Mouse (Mus musculus): ENCODE measurements at regions not wholly inside any gene's neighbourhood (a gene's known extent, or its start where the extent isn't known, plus 50 kb on each side); places are given as distances from the start of the nearest gene placed in this dataset.
"Not testable (repeated sequence)": the region's sequence is repeated elsewhere in the genome, so short reads cannot be mapped to it uniquely, and the experiment has no call there.

DNA sequence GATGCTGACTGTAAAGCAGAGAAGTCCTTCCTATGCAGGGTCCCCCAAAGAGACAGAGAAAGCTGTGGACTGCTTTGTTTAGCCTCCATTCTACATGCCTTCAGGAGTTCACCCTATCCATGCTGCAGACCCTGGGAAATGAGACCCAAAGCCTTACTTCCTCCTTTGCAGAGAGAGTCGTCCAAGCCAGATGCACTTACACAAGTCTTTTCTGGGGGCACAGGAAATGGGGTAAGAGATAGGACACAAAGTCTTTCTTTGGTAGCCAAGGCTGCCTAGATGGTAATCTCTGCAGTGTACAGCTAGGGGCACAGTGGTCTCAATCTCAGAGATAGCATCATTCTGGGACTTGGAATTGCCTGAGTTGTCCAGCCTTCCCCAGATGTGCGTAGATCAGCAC is 448.1 kb upstream of the Smim15 start:
- in situ Hi-C loops (cut with MboI, MseI) = no loop called here

DNA sequence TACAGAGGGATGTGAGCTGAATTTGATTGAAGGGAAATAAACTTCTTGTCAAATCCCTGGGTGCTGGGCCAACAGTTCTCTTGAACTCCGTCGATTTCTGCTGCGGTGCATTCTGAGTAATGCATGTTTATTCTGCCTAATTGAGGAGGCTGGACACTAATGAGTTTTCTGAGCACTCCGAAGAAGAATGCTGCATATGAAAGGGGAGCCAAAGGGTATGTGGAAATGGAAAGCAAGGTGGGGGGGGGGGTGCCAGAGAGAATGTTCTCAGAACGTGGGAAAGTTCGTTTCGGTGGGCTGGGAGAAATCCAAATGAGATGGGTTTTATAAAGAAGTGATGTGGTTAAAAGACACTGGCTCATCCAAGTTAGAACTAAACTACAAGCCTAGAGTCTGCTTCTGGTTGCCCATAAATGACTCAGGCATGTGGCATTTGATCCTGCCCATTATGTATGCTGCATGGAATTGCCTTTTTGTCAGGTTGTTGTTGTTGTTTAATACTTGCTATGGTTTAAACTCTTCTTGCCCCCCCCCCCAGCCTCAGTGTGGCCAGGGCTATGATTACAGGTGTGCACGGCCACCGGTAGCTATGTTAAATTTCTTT is 455.7 kb upstream of the Smim15 start:
- in situ Hi-C loops (cut with MboI, MseI) = no loop called here

DNA sequence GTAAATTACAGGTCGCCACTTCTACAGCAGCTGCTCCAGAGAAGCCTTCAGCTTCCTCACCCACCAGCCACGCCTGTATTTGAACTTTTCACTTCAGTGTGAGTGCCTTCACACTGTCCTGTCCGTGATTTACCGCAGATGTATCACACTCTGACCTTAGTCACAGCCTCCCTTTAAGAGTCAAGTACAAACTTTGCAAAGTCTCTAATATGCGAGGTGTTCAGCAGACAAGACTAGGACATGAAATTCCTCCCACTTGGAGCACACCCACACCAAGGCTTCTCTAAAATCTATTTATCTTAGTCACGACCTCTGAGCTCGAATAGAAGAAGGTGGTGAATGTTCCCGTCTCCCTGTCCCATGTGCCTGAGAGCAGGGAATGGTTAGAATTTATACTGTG is 456.6 kb upstream of the Smim15 start:
- in situ Hi-C loops (cut with MboI, MseI) = no loop called here

DNA sequence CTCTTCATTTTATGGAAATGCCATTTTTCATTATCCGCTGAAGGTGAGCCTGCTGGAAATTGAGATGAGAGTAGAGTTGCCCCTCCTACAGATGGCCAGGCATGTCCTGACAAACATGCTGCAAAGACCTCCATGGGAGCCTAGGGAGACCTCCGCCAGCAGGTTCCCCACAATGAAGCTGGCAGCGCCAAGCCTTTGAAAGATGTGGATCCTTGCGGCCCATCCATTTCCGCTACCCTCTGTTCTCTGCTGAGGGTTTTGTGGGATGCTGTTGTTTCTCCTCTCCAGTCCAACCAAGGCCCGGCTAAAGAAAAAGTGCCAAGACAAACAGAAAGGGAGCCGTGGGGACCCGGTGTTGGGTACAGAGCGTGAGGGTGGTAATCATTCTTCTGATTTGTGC is 458.3 kb upstream of the Smim15 start:
- in situ Hi-C loops (cut with MboI, MseI) = no loop called here

DNA sequence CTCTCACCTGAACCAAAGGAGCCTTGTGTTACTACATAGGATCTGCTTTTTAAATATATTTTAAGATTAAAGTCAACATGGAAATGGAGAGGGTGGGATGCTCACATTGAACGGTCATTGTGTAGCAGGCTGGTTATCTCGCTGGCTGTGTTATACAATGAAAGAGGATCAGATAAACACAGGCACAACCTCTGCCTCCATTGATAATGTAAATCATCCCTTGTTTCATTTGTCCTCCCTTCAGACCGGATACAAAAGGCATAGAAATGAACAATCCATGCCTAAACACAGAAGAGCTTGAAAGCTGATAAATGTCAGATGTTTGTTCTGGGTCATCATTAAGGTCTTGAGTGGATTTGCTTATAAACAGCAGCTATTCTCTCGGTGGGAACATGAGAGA is 458.9 kb upstream of the Smim15 start:
- in situ Hi-C loops (cut with MboI, MseI) = no loop called here

DNA sequence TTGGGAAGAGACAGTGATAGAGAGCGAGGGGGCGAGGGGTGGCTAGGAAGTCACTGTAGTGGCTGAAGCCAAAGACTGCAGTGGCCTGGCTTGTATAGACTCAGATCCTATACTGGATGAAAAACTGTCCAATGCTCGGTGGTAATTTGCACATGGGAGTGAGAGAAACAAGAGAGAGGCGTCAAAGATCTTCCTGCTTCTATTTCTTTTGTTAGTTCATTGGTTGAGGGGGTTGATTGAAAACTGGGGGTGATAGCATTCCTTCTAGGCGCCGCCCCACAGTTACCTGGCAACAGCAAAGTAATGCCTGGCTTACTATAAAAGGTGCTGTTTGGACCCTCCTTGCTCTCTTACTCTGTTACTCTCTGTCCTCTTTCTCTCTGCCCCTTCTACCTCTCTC is 465.3 kb upstream of the Smim15 start:
- in situ Hi-C loops (cut with MboI, MseI) = loop anchor here (10.0 kb wide), 1 partner anchor 544 kb away; no protein-coding TSS in a partner anchor

DNA sequence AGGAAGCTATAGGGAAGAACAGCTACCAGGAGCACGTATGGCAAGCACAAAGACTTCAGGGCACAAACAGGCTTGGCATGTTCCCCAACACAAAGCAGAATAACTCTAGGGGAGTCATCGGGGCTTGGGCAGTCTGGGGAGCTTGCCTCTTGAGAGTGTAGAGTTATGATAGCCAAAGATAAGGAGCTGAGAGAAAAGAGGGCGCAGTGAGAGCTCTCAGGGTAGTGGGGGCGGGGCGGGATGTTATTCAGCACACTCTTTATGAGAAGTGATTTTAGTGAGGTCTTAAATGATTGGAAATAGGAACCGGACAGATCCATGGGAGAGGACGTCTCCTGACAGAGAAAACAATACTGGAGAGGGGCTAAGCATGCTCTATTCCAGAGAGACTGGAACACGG is 466.4 kb upstream of the Smim15 start:
- in situ Hi-C loops (cut with MboI, MseI) = loop anchor here (10.0 kb wide), 1 partner anchor 543 kb away; no protein-coding TSS in a partner anchor

DNA sequence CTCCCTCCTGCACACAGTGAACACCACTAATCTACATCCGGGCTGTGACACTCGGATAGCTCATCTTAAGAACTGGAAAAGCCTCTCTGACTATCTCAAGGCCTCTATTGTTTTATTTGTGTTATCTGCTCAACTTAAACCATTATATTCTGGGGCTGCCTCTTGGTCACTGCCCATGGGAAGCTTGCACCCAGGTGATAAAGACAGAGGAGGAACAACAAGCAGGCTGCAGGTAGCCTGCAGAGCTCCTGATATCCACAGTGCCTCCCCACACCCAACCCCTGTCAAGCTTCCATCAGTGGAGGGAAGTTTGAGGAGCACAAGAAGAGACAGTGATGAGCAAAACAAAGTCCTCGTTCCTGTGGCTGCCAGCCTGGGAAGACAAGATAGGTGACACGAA is 467.0 kb upstream of the Smim15 start:
- in situ Hi-C loops (cut with MboI, MseI) = loop anchor here (10.0 kb wide), 1 partner anchor 542 kb away; no protein-coding TSS in a partner anchor

DNA sequence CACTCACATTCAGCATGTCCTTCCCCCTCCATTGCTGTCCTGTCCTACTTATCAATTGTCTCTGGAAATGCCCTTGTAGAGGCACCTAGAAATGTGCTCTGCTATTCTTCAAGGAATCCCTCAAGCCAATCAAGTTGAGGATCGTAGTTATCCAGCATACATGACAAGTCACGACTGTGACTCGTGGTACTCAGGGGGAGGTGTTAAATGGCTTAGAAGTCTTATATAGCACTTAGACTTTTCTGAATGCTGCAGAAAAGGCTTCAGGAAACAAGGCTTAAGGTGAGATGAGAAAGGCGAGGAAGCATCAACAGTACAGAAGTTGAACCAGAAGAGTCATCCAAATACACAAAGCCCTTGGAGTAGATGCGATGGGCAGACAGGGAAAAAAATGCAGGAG is 467.5 kb upstream of the Smim15 start:
- in situ Hi-C loops (cut with MboI, MseI) = loop anchor here (10.0 kb wide), 1 partner anchor 542 kb away; no protein-coding TSS in a partner anchor

DNA sequence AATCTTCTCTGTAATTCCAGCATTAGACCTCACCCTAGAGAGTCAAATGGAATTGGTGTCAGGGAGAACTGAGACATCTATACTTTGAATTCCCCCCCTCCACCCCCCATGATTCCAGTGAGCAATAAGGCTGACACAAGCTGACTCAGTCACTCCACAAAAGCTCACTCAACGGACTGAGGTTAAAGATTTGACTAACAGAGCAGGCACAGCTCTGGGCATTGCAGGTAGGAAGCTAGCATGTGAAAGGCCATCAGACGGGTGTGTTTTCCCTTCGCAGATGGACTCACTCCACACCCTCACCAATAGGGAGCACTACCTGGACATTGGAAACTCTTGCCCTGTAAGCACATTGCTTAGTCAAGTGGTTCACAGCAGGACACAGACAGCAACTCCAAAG is 469.2 kb upstream of the Smim15 start:
- in situ Hi-C loops (cut with MboI, MseI) = loop anchor here (10.0 kb wide), 1 partner anchor 540 kb away; no protein-coding TSS in a partner anchor

DNA sequence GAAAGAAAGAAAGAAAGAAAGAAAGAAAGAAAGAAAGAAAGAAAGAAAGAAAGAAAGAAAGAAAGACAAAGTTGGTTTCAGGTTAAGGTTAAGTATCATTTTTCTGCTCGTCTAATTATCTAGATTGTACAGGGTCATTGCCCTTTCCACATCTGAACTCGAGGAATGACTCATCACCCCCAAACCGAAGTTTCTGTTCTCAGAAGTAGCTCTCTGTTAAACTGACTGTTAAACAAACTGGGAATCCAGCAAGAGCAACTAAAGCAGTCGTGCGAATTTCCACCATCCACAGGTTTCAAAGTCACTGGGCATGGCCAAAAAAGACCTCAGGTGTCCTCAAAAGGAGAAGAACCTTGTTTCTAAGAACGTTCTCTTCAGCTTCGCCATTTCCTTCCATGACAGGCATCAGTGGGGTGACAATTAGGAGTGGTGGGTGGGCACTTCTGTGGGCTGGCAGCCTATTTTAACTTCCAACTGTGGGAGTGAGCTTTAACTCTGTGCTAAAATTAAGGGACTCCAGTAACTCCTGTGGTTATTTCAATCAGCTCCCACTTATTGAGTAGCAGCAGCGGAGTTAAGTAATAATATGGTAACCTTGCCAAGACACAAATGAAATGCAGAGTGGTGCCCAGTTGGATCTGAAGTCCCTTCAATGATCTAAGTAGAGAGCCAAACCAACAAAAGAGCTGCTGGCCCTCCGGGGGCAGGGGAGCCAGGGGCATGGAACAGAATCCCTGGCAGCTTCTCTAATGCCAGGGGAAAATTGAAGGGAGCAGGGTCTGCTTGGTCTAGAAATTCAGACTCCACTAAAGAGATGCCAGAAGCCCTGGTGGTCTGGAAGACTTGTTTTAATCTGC is 470.5 kb upstream of the Smim15 start:
- in situ Hi-C loops (cut with MboI, MseI) = loop anchor here (10.0 kb wide), 1 partner anchor 539 kb away; no protein-coding TSS in a partner anchor

DNA sequence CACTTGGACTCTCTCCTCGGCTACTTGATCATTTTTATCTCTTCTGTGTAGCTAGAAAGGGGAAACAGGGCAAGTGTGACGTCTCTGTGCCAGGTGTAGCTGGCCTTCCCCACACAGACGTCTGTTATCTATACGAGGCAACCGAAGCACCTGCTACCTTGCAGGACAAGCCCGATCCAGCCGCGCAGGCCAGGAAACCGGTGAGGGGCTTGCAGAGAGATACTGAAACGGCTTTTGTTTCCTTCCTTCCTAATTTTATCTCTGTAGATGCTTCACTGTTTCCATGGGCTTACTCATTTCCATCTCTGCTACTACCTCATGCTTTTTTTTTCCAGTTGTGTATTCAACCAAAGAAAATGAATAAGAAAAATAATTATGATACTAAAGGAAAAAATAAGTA is 472.7 kb upstream of the Smim15 start:
- in situ Hi-C loops (cut with MboI, MseI) = loop anchor here (10.0 kb wide), 1 partner anchor 537 kb away; no protein-coding TSS in a partner anchor

DNA sequence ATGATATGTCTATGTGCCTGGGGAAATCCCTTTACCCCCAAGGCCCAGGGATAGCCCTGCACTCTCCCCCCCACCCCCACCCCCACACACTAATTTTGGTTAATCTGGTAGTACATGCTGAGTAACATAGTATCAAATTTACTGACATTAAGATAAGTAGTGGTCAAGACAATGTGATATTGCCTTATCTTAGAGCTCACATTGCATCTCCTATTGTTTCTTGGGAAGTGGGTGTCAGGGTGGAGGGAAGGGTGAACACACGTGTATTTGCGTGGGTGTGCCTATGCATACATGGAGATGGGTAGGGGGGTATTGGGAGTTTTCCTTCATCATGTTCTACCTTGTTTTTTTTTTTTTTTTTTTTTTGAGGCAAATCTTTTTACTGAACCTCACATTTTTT is 474.8 kb upstream of the Smim15 start:
- in situ Hi-C loops (cut with MboI, MseI) = no loop called here

DNA sequence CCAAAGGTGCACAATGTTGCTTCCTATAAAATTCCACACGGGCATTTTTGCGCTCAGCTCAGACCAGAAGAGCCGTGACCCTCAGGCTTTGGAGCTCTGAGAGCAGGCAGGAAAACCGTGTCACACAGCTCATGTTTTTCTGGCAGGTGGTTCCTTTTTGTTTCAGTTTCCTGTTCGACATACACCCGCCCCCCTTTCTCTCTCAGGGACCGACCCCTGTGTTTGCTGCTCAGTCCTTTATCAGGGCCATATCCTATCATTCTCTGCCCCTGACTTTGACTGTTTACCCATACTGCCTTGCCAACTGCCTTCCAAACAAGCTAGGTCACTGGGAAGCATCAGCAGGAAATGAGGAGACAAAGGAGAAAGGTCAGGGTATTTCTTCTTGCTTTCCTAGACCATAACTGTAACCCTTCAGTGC is 475.5 kb upstream of the Smim15 start:
- in situ Hi-C loops (cut with MboI, MseI) = no loop called here

DNA sequence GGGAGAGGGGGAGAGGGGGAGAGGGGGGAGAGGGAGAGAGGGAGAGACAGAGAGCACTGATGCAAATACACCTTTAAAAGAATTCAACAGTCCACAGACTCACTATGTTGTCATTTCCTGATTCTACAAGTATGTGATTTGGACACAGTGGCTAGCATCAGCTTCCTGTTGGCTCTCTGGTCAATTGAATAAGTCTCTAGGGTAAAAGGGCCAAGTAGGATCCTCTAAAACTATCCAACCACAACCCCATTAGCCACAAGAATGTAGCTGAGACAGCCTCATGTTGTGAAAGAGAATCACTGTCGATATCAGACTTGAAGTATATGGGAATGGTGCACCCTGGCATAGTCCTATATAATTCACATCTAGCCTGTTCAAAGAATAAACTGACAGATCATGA is 481.8 kb upstream of the Smim15 start:
- in situ Hi-C loops (cut with MboI, MseI) = no loop called here

DNA sequence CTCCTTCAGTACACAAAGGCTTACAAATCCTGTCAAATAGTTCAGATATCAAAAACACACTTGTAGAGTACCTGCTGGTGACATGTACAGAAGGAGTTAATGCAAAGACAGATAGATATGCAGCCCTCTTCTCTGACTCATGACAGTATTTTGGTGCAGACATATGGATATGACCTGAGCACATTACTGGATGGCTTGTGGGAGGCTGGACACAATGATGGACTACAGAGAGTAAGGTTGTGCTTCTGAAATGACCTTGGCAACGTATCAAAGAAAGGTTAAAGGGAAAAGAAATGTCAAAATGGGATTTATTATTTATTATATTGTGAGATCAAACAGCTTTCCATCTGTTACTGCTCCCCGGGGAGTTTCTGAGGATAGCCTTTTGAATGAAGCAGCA is 482.7 kb upstream of the Smim15 start:
- in situ Hi-C loops (cut with MboI, MseI) = no loop called here

DNA sequence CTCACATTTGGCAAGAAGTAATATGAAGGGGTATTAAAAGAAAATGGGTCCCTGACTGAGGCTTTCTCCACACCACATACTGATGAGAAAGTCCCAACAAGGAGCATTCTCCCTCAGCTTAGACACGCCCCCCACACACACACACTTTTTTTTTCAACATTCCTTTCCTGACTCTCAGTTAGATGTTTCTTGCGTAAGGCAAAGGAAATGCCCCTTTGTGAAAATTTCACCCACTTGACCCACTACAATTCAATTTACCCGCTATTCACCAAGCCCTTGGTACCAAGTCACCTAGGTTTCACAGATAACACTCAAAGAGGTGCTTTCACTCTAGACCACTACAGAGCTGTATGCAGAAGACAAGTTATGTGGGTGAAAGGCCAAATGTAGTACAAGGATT is 488.3 kb upstream of the Smim15 start:
- in situ Hi-C loops (cut with MboI, MseI) = no loop called here

DNA sequence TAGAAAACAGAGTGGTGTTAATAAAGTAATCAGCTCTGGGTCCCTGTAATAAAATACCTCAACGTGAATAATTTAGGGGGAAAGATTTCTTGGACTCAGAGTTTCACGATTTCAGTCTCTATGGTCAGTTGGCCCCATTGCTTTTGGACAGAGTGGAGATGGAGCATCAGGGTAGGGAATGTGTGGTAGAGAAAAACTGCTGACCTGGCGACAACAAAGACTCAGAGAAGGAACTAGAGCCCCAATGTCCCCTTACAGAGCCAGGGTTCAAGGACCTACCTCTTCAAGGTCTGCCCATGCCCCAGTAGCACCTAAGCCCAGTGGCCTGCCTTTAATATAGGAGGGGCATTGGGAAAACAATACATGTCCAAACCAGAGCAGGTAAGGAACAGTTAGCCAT is 490.2 kb upstream of the Smim15 start:
- in situ Hi-C loops (cut with MboI, MseI) = no loop called here

DNA sequence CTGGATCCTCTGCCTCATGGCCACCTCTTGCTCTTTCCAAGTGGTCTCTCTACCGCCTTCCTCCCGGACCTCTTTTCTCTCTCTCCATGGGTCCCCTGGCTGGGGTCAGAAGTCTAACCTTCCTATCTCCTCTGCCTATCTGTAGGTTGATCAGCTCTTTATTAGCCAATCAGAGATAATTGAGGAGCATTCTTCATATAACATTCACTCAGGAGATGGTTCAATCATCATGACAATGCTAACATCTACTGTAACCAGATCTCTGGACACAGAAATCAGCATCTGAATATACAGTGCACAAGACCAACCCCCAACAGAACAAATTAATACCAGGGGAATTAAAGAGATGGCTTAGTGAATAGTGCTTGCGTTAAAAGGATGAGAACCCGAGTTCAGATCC is 492.1 kb upstream of the Smim15 start:
- in situ Hi-C loops (cut with MboI, MseI) = no loop called here

DNA sequence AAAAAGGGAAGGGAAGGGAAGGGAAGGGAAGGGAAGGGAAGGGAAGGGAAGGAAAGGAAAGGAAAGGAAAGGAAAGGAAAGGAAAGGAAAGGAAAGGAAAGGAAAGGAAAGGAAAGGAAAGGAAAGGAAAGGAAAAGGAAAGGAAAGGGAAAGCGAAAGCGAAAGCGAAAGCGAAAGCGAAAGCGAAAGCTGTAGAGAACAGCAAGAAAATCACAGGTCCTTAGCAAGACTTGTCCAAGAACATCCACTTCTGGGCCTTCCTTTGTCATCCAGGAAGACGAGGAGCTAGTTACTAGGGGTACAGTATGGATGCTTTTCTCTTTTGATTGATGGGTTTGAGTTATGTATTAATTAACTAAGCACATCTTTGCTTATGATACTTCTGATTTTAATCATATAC is 494.3 kb upstream of the Smim15 start:
- in situ Hi-C loops (cut with MboI, MseI) = not testable (repeated sequence)

DNA sequence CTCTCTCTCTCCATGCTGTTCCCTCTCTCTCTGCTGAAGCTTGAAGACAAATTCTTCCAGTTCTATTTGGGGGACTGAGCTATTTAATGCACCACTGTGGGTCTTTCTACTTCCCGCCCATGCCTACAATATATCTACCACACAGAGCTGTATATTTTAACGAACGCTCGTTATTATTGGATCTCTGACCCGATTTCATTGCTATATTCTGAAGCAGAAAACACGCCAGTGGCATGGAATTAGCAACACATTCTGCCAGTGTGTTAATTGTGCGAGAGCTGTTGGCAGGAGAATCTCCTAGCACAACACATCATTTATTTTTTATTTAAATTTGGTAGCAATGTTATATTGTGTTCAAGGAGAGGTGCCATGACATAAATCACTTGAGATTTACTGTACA is 497.2 kb upstream of the Smim15 start:
- in situ Hi-C loops (cut with MboI, MseI) = no loop called here

DNA sequence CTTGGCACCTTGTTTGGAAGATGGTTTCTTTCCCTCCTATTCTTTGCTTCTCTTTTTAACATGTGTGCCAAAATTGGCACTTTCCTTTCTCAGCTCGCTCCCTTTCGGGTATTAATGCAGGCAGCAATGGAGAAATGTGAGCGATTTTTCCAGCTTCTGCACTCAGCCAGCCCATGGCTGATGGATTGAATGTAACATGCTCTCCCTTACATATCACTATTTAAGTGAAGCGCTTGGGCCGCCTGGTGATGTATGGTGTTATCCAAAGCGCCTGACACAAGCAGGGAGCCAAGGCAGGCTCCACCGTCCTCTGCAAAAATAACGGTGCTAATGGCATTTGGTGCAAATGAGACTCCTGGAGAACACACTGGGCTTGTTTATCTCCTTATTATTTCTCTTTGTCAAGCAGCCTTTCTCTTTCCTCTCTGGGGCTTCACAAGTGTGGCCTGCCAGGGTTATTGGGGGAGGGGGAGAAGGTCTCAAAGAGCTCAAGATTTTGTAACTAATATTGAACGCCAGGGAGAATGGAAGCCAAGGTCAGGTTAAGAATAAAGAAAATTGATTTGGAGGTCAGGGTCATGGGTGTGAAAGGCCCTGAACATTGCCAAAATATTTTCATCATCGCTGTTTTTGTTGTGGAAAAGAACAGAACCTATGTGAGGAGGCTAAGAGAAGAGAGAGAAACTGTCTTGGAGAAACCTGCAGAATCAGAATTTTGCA is 497.9 kb upstream of the Smim15 start:
- in situ Hi-C loops (cut with MboI, MseI) = no loop called here
